Mouse (Mus musculus) stomach, embryonic 14.5 days (tissue): Measurements from ENCODE around the gene Sympk. TPM values are rescaled to one million over a fixed set of nuclear protein-coding genes. Genes with fewer than 3 reads are reported as not detected.

Source experiments
- ATAC-seq: fragments of 200-750 bp; cut with Nextera tagmentation; 2 replicates; pipeline ENCODE4 v1.8.0; 2017; ENCODE audit warnings: low read depth, moderate TSS enrichment; ENCODE audit not compliant: insufficient number of reproducible peaks, insufficient read depth, low FRiP score
- H3K27ac ChIP-seq: fragments of 300-500 bp; sonication (generic); 2 replicates; pipeline ENCODE4 v1.5.1; 2014; ENCODE audit warnings: mild to moderate bottlenecking, low read length, moderate library complexity, mixed read lengths
- H3K27me3 ChIP-seq: fragments of 300-500 bp; sonication (generic); 2 replicates; pipeline ENCODE4 v1.6.1; 2014; ENCODE audit warnings: low read length, control low read depth, mixed read lengths; ENCODE audit not compliant: control insufficient read depth, insufficient read depth
- H3K36me3 ChIP-seq: fragments of 300-500 bp; sonication (generic); 2 replicates; pipeline ENCODE4 v1.6.1; 2014; ENCODE audit warnings: mild to moderate bottlenecking, control low read depth, low read length, moderate library complexity, mixed read lengths; ENCODE audit not compliant: control insufficient read depth, insufficient read depth
- H3K4me1 ChIP-seq: fragments of 300-500 bp; sonication (generic); 2 replicates; pipeline ENCODE4 v1.6.1; 2014; ENCODE audit warnings: low read length, control low read depth, mixed read lengths; ENCODE audit not compliant: control insufficient read depth, insufficient read depth
- H3K4me2 ChIP-seq: fragments of 300-500 bp; sonication (generic); replicated peaks from 2 replicates; pipeline ENCODE4 v1.6.1; 2014; ENCODE audit warnings: low read depth, low read length, control low read depth
- H3K4me3 ChIP-seq: fragments of 300-500 bp; sonication (generic); 2 replicates; pipeline ENCODE4 v1.5.1; 2014; ENCODE audit warnings: low read depth, low read length, control low read depth
- H3K9ac ChIP-seq: fragments of 300-500 bp; sonication (generic); replicated peaks from 2 replicates; pipeline ENCODE4 v1.6.1; 2014; ENCODE audit warnings: low read depth, mild to moderate bottlenecking, control low read depth, low read length, moderate library complexity, mixed read lengths
- H3K9me3 ChIP-seq: fragments of 300-500 bp; sonication (generic); 2 replicates; pipeline ENCODE4 v1.6.1; 2016; ENCODE audit warnings: low read depth, low read length, control low read depth; ENCODE audit not compliant: control insufficient read depth
- WGBS: fragments of 180-500 bp; shearing (Covaris S2); extraction: QIAGEN DNeasy Blood & Tissue Kit; methylation state at CpG from one replicate; pipeline ENCODE4 v1.1.7; 2014; 5-methylcytosine and 5-hydroxymethylcytosine counted together
- polyA plus RNA-seq: library from polyadenylated mRNA; unstranded; fragments of >200 nt; fragmentation: Nextera tagmentation; extraction: Ambion mirVana; gene quantifications from 2 replicates; pipeline ENCODE4 v1.2.1, GENCODE M21; 2014

Gene Sympk
- polyA plus RNA-seq, 1 experiment from 2014 or later = 21.7 TPM

DNA sequence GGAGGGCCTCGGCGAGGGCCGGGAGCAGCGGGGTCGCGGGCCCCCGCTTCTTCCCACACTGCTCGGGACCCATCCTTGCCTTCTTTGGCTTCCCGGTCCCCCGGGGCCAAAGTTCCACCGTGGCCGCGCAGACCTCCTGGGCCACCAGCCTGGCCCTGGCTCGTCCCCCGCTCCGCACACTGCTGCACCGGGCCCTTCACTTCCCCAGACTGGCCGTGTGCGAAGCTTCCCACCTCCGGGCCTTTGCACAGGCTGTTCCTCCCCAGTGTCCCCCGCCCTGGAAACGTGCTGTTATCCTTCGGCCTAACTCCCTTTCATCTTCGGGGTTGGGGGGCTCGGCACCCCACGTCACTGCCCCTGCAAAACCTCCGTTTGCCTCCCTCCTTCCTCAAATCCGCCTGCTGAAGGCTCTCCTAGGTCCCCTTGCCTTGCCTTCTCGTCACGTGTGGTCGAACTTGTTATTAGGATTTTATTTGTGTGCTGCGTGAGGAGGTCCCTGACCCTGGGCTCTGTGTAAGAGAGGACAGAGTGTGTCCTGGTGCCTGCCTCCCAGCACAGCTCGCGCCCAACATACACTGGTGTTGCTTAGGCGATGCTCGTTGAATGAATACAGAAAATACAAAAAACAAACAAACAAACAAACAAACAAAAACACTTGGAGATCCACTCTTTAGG lies 541 bp downstream of the Sympk start:
- H3K36me3 ChIP-seq = peaks cover 12% of the 10 kb centered on the region
- H3K27ac ChIP-seq = peak overlapping the region; percentile 48; the same call in 1 of the 2 replicates
- H3K4me3 ChIP-seq = peak overlapping the region; percentile 95
- peak overlapping the region; percentile 92 for H3K9ac ChIP-seq
- no peaks in the 10 kb centered on the region for H3K9me3 ChIP-seq
- peak; percentile 15; the same call in 1 of the 2 replicates for ATAC-seq
- peaks cover 14% of the 10 kb centered on the region for H3K4me1 ChIP-seq
- H3K27me3 ChIP-seq = peaks cover 16% of the 10 kb centered on the region
- 1% methylated on average over 34 of the region's 36 CpGs for WGBS
- peak overlapping the region; percentile 59 for H3K4me2 ChIP-seq

DNA sequence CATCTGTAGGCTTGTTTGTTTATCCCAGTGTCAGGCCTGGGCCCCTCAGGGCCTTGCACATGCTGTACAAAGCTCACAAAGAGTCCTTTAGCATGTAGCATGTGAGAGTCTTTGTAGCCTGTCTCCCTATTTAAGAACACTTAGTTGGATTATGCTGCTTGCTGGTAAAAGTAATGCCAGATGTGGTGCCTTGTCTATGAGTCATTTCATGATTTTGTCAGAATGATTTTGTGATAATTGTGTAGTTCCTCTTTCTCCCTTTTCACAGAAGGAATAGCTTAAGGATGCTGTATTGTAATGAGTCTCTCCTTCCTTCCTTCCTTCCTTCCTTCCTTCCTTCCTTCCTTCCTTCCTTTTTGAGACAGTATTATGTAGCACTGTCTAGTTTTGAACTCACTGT lies 3.9 kb downstream of the Sympk start:
- Histone ChIP-seq H3K4me1 (peaks cover 11% of the 10 kb centered on the region), H3K9ac (no peak overlapping the region), H3K4me2 (no peak overlapping the region), H3K4me3 (no peak overlapping the region), H3K36me3 (peaks cover 41% of the 10 kb centered on the region), H3K27me3 (peaks cover 5% of the 10 kb centered on the region; the same call in 1 of the 2 replicates), H3K27ac (no peak overlapping the region), H3K9me3 (no peaks in the 10 kb centered on the region)
- no peak for ATAC-seq

DNA sequence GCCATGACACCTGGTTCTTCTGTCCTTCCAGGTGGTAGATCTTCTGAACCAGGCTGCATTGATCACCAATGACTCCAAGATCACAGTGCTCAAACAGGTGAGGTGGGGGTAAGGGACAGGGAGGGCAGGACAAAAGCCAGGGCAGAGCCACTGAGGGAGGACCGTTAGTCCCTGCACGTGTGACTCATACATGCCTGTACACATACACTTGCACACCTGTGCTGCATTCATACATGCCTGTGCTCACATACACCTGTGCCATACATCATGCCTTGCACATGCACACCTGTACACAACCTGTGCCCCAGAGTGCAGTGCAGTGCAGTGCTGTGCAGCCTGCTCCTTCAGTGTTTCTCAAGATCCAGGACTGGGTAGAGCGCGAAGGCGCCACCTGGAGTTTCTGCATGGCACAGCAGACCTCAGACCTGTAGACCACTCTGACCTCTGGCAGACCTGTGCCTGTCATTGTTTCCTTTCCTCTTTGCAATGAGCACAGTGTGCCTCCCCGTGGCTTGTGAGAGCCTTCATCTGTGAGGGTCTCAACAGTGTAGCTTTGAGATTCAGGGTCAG lies 5.0 kb downstream of the Sympk start:
- no peaks in the 10 kb centered on the region for H3K27me3 ChIP-seq
- no peak overlapping the region for H3K9ac ChIP-seq
- no peaks in the 10 kb centered on the region for H3K9me3 ChIP-seq
- peak; percentile 56 for ATAC-seq
- H3K36me3 ChIP-seq = peaks cover 47% of the 10 kb centered on the region
- peaks cover 8% of the 10 kb centered on the region for H3K4me1 ChIP-seq
- no peak overlapping the region for H3K27ac ChIP-seq
- H3K4me2 ChIP-seq = no peak overlapping the region
- no peak overlapping the region for H3K4me3 ChIP-seq
- 61% methylated on average over 6 of the region's 6 CpGs for WGBS

DNA sequence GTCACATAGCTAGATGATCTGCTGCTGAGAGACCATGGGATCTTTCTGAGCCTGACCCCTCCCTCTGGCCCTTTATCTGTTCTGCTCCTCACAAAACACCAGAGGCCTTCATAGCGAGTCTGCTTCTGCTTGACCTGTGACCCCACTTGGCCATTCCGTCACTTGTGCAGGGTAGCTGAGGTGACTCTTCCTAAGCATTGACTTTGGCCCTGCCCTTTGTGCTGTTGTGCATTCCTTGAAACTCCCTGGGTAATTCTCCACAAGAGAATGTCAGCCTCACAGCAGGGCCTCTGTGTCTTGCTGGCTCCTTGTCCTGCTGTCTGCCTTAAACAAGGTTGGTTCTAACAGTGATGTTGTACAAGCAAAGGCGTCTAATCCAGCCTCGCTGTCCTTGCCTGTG lies 7.5 kb downstream of the Sympk start:
- Histone ChIP-seq H3K27me3 (no peaks in the 10 kb centered on the region), H3K4me1 (no peaks in the 10 kb centered on the region), H3K4me3 (no peak overlapping the region), H3K36me3 (peaks cover 68% of the 10 kb centered on the region), H3K9ac (no peak overlapping the region), H3K27ac (no peak overlapping the region), H3K9me3 (no peaks in the 10 kb centered on the region), H3K4me2 (no peak overlapping the region)
- WGBS = 86% methylated on average over 4 of the region's 4 CpGs
- ATAC-seq = no peak

DNA sequence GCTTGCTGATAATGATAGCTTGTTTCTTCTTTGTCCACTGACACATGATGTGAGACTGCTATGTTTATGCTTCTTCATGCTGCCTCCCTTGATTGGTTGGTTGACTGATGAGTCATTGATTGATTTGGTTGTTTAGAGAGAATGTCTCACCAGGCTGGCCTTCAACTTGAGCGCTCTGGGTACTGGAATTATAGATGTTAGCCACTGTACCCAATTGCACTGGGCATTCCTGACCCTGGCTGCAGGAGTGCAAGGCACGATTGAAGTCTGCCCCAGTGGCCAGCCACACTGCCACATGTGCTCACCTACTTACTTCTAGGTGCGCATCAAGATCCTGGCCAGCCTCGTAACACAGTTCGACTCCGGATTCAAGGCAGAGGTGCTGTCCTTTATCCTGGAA lies 20.4 kb downstream of the Sympk start:
- ATAC-seq = no peak
- H3K27me3 ChIP-seq = no peaks in the 10 kb centered on the region
- no peak overlapping the region for H3K4me2 ChIP-seq
- no peaks in the 10 kb centered on the region for H3K4me1 ChIP-seq
- H3K9ac ChIP-seq = no peak overlapping the region
- no peaks in the 10 kb centered on the region for H3K9me3 ChIP-seq
- no peak overlapping the region for H3K4me3 ChIP-seq
- 95% methylated on average over 6 of the region's 6 CpGs for WGBS
- no peak overlapping the region for H3K27ac ChIP-seq
- H3K36me3 ChIP-seq = peaks cover 95% of the 10 kb centered on the region

DNA sequence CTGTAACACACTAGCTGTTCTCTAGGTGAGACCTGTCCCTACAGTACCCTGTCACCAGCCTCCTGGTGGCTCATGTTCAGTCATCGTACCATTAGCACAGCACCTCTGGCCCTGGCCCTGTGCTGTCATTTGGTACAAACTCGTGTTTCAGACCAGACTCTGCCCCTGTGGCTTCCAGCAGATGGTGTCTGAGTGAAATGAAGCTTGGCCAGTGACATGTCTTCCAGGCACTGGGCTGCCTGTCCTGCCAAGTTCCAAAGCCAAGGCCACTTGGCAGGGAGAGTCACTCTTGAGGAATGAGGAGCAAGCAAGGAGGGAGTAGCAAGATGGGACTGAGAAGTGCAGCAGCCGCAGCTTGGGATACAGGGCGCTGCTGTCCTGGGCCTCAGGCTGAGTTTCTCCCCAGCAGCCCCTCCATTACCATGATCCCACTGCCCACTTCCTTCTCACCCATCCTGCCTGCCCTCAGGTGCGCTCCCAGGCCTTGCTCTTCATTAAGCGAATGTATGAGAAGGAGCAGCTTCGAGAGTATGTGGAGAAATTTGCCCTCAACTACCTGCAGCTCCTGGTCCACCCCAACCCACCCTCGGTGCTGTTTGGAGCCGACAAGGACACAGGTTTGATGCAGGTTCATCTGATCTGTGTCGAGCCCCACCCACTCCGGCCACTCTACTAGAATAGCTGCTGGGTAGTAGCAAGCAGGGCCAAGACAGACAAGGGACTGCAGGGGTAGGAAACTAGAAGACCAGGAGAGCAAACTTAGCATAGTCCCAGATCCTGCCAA lies 22.3 kb downstream of the Sympk start:
- Histone ChIP-seq H3K27ac (no peak overlapping the region), H3K27me3 (no peaks in the 10 kb centered on the region), H3K4me3 (no peak overlapping the region), H3K9ac (no peak overlapping the region), H3K36me3 (peaks cover 94% of the 10 kb centered on the region), H3K9me3 (no peaks in the 10 kb centered on the region), H3K4me1 (no peaks in the 10 kb centered on the region), H3K4me2 (no peak overlapping the region)
- WGBS = 89% methylated on average over 11 of the region's 11 CpGs
- no peak for ATAC-seq

DNA sequence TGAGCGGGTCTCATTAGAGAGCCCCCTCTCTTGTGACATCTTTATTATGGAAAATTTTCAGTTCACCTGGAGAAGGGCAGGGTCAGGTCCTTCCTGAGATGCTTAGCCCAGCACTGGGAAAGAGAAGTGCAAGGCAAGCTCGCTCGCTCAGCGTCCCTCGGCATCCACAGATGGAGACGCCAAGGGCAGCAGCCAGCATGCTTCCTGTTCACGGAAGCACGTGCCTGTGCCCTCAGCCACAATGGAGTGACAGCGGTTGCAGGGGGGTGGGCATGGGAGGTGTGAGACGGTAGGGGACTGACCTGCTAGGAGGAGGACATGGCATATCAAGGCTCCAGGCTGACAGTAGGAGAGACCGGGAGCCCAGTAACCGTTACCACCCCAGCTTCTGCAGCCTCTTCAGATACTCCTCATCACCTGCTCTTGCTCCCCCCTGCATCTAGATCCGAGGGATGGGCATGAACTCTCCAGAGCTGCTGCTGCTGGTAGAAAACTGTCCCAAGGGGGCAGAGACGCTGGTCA lies 23.9 kb downstream of the Sympk start:
- H3K4me1 ChIP-seq = no peaks in the 10 kb centered on the region
- no peak overlapping the region for H3K4me3 ChIP-seq
- no peaks in the 10 kb centered on the region for H3K9me3 ChIP-seq
- WGBS = 85% methylated on average over 14 of the region's 14 CpGs
- no peak overlapping the region for H3K27ac ChIP-seq
- H3K36me3 ChIP-seq = peaks cover 83% of the 10 kb centered on the region
- H3K9ac ChIP-seq = no peak overlapping the region
- no peaks in the 10 kb centered on the region for H3K27me3 ChIP-seq
- no peak overlapping the region for H3K4me2 ChIP-seq
- no peak for ATAC-seq

DNA sequence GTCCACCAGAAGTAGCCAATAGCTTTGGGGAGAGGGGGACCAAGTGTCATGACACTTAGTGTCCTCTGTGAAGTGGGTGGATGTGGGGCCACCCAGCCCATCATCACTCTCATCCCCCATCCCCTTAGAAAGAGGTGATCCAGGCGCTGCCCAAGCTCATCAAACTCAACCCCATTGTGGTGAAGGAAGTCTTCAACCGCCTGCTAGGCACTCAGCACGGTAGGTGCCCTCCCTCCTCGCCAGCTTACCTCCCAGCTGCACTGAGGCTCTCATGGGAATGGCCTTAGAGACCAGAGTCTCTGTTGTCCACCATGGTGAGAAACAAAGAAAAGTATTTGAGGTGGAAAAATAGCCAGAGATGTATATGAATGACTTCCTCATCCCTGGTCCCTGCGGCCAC lies 25.1 kb downstream of the Sympk start:
- no peaks in the 10 kb centered on the region for H3K27me3 ChIP-seq
- no peak for ATAC-seq
- H3K4me3 ChIP-seq = no peak overlapping the region
- H3K36me3 ChIP-seq = peaks cover 73% of the 10 kb centered on the region
- H3K4me2 ChIP-seq = no peak overlapping the region
- peaks cover 5% of the 10 kb centered on the region; the same call in 1 of the 2 replicates for H3K4me1 ChIP-seq
- H3K9me3 ChIP-seq = no peaks in the 10 kb centered on the region
- H3K9ac ChIP-seq = no peak overlapping the region
- H3K27ac ChIP-seq = no peak overlapping the region
- 87% methylated on average over 5 of the region's 5 CpGs for WGBS
